Mouse (Mus musculus): ENCODE measurements around the gene Olfr198.
"Not testable (repeated sequence)": the region's sequence is repeated elsewhere in the genome, so short reads cannot be mapped to it uniquely, and the experiment has no call there.

The Olfr198 gene

DNA sequence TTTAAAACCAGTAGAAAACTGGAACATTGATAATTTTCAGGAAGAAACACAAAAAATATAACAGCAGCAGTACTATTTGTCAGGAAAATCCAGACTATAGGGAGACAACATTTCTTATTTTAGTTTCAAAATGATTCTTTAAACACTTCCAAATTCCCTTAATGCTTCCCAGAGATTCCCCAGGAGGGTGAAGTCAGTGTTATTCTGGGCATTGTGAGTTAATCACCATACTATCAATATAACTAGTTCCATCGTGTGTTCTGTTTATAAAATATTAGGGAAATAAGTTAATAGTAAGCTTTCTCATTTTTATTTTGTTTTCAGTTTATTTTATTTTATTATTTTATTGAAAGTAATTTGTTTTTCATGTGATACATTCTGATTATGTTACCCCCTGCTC, at the start of gene Olfr198:
Gene Olfr198 (minus strand): TSS at position 101 of the 400 bp plus-strand sequence.
- not testable (repeated sequence) for DNase-seq (ENCODE audit: extremely low spot score)

DNA sequence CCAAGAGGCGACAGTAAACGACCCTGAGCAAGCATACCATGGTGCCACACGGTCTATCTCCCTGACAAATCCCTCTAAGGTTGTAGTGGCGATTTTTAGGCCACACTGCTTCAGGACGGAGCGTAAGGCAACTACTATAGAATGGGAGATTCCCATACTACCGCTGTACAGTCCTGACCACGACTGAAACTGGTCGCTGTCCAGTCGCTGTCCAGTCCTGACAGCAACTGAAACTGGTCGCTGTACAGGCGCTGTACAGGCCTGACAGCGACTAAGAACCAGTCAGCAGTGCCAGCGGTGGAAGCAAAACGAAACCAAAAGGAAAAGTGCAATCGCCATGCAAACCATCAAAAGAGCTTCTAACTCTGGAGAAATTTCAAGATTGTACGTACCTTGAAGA, 46.4 kb upstream of the Olfr198 start:
- DNase-seq (ENCODE audit: extremely low spot score) = no peak

DNA sequence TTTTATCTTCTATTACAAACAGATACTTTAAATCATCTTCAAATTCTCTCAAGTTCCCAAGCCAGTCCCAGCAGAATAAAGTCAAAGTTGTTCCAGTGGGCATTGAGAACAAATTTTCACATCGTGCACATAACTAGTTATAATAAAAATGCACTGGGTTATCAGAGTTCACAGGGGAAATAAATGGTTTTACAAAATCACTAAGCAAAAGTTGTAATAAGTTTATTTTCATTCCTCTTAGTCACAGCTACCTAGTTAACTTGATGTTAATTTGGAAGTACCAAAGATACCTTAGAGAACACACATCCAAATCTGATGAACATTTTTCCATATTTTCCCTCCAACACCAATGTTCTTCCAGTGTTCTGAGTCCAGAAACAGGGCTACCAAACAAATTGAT, 16.3 kb upstream of the Olfr198 start, which contains the start of gene Olfr199:
Gene Olfr199 (minus strand): TSS at position 101 of the 400 bp plus-strand sequence.
- DNase-seq (ENCODE audit: extremely low spot score) = not testable (repeated sequence)

DNA sequence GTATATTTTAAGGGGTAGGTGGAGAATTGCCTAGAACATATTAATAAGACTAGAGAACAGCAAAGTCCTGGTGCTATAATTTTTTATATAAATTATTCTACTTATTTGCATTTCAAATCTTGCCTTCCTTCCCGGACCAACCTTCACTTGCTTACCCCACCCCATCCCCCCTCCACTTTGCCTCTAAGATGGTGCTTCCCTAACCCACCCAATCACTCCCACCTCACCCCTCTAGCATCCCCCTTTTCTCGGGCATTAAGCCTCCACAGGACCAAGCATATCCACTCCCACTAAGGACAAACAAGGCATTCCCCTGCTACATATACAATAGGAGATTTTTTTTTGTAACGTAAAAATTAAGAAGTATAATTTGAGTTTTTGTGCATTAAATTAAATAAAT, 14.5 kb upstream of the Olfr198 start:
- DNase-seq (ENCODE audit: extremely low spot score) = not testable (repeated sequence)

DNA sequence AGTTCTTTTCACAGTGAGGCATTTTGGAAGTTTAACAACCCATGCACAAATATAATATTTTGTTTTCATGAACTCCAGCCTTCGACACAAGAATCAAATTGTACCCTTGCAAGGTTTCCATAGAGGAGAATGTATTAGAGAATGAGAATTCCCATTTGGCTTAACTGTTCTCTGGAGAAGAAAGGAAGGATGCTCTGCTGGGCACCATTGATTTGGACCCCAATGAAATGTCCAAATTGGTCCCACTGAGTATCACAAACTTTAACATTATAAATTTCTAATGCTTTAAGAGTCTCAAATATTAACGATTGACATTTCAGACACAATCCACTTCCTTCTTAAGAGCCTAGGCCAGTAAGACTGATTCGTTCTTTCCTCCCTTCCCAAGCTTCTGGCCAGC, 33.0 kb downstream of the Olfr198 start, which contains the start of gene Olfr196:
Gene Olfr196 (minus strand): TSS at position 101 of the 400 bp plus-strand sequence.
- DNase-seq (ENCODE audit: extremely low spot score) = no peak

DNA sequence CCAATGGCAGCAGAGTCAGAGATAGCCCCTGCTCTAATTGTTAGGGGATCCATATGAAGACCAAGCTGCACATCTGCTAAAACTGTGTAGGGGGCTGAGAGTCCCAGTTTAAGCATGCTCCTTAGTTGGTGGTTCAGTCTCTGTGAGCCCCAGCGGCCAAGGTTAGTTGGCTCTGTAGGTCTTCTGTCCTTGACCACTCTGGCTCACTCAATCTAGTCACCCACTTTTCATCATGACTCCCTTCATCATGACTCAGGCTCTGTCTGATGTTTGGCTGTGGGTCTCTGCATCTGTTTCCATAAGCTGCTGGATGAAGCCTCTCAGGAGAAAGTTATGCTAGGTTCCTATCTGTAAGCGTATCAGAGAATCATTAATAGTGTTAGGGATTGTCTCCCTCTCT, 51.3 kb downstream of the Olfr198 start:
- DNase-seq (ENCODE audit: extremely low spot score) = no peak
